Mouse (Mus musculus): ENCODE measurements around the gene Ap1g1. TPM values are rescaled to one million over a fixed set of nuclear protein-coding genes. Genes with fewer than 3 reads are reported as not detected.
"Not testable (repeated sequence)": the region's sequence is repeated elsewhere in the genome, so short reads cannot be mapped to it uniquely, and the experiment has no call there.

The Ap1g1 gene
- total RNA-seq, 2 experiments from 2014 or later: 30.6 to 50.7 TPM

DNA sequence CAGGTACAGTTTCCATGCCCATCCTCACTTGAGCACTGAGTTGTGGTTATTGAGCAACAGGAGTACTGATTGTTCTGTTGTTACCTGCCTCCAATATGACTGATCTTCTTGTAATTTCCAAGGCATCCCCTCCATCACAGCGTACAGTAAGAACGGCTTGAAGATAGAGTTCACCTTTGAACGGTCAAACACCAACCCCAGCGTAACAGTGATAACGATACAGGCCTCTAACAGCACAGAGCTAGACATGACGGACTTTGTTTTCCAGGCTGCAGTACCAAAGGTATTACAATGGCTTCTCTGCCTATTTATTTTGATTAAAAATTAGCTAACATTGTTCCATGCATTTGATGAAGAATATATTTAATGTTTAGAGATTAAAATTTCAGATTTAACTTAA, 77.1 kb downstream of the Ap1g1 start:
- no peak for ATAC-seq (replicated peaks; ENCODE audit: low FRiP score, poor library complexity, severe bottlenecking)

DNA sequence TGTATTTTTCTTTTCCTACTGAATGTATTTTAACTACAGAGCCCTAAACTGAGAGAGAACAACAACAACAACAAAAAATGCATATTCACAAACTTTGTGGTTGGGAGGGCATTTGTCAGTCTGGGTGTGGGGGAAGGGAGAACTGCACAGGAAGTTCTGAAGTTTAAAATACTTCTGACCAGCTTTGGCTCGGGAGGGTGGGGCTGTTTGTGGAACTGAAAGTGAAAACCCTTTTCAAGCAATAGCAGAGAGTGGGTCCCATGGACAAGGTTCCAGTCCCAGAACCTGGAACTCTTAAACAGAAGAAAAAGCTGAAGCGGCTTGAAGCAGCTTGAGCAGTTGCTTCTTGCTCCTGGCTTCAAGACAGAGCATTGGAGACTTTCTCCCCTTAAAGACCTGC, 85.0 kb downstream of the Ap1g1 start:
- ATAC-seq (replicated peaks; ENCODE audit: low FRiP score, poor library complexity, severe bottlenecking): 0 out of 2 replicates have a peak, but pooled peaks have one; percentile 28

DNA sequence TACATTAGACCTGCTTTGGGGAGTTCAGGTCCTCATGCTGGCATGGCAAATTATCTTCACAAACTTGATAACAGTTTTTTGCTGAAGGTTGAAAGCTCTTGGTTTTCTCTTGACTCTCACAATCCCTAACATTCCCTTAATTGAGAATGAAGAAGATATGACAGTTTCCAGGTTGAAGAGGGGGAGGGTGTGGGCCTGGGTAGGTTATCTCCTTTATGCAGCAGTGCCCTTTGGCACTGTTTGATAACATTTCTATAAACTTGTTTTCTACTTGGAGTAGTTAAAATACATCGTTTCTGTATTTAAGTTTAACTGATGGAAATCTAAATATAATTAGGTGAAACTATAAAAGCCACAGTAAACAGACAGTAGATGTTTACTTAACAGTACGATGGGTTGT, 86.4 kb downstream of the Ap1g1 start:
- peak; percentile 67 for ATAC-seq (replicated peaks; ENCODE audit: low FRiP score, poor library complexity, severe bottlenecking)

DNA sequence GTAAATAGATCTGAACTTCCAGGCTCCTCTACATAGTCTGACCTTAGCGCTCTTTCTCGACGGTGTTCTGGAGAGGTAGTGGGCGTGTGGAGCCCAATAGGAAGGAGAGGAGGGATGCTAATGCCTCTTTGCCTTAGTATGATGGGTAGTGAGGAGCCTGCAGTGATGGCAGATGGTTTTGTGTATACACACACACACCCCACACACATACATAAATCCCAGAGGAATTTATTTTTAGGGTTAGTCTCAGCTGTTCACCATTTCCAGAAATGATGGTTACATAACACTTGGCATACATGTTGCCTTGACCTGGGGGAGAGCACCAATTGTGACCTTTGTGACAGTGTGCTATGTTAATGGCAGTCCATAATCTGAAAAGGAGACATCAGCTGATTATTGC, 87.2 kb downstream of the Ap1g1 start:
- peak; percentile 26 for ATAC-seq (replicated peaks; ENCODE audit: low FRiP score, poor library complexity, severe bottlenecking)

DNA sequence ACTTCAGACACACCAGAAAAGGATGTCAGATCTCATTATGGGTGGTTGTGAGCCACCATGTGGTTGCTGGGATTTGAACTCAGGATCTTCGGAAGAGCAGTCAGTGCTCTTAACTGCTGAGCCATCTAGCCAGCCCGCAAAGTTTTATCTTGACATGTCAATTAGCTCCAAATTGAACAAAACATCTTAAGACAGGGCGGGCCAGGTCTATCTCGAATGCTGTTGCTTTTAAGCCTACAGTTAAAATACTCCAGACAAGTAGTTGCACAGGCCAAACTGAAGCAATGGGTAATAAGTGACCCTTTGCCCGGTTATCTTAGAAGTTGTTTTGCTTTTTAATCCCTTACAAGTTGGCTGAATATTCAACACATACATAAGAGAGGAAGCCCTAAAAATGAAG, 88.3 kb downstream of the Ap1g1 start:
- ATAC-seq (replicated peaks; ENCODE audit: low FRiP score, poor library complexity, severe bottlenecking): no peak

DNA sequence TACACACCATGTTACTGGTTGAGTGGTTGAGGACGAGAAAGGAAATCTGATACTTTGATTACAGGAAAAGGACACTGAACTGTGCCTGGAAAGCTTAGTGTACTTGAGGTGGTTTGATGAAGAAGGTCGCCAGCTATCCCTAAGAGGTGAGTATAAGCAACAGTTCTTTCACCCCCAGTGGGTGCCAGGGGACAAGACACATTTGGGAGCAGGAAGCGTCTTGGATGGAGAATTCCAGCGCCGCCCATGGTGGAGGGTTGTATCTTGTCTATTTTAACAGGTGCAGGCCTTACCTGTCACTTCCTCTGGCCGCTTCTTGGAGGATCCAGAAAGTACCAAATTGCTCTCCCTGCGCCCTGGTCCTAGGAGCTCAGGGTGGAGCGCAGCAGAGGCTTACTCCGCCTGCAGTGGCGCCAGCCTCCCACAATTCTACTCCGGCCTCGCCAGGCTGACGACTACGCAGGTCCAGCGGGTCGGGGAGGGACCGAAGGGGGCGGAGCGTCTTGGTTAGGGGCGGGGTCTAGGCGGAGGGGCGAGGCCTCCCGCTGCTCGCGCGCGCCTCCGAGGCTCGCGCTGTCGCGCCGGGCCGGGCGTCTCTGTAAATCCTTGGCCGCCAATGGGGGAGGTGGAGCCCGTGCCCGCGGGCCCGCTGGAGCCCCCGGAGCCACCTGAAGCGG, 89.8 kb downstream of the Ap1g1 start, which contains the start of gene Phlpp2:
Gene Phlpp2 (plus strand): TSS at position 540 of the 677 bp plus-strand sequence.
- peak; percentile 78 for ATAC-seq (replicated peaks; ENCODE audit: low FRiP score, poor library complexity, severe bottlenecking)

DNA sequence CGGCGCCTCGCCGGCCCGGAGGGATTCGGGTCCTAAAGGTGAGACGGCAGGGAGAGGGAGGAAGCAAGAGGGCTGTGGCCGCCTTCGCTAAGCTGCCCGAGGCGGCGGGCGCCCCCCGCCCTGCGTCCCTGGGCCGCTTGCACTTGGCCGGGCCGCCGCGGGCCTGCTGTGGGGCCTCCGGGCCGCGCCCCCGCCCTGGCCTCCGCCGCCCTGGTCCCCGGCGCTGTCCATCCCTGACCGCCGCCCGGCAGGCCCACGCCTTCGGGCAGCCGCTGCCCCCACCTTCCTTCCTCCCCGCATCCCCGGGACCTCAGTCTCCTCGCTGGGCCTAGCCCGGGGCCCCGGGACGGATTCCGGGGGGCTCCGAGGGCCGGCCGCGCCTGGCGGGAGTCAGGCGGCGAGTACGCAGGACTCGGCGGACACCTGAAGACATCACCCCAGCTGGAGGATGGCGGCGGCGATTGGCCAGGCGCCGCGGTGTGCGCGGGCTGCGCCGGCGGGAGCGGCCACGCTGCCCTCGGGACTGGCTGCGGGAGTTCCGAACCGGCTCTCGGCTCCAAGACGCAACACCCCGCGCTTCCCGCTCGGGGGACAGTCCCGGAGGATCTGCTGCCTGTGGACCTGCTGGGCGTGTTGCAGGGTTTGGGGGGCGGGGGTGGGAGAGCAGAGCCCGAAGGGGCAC, 90.5 kb downstream of the Ap1g1 start:
- 0 out of 2 replicates have a peak, but pooled peaks have one; percentile 10 for ATAC-seq (replicated peaks; ENCODE audit: low FRiP score, poor library complexity, severe bottlenecking)

DNA sequence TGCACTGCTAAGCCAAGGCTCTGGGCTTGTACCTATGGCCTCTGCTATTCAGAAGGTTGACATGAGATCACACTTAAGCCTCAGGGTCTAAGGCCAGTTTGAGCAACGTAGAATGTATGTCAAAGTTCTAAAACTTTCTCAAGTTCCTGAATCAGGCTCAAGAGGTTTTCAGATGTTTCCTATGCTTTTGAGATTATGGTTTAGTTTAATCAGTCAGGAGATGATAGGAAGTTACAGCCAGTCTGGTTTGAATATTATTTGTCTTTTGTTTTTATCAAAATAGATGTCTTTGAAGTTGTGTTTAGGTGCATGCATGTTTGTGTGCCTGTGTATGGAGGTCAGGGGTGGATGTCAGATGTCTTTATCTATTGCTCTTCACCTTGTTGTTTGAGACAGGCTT, 92.7 kb downstream of the Ap1g1 start:
- no peak for ATAC-seq (replicated peaks; ENCODE audit: low FRiP score, poor library complexity, severe bottlenecking)

DNA sequence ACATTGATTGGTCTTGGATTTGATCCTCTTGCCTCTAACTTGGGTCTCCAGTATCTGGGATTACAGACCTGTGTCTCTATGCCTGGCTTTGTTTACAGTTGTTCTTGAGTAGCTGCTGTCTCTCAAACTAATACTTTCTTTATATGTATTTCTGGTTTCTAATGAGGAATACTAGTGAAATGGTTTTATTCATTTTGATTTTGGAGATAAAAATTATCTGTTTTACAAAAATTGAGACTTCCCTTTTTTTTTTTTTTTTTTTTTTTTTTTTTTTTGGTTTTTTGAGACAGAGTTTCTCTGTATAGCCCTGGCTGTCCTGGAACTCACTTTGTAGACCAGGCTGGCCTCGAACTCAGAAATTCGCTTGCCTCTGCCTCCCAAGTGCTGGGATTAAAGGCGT, 95.4 kb downstream of the Ap1g1 start:
- not testable (repeated sequence) for ATAC-seq (replicated peaks; ENCODE audit: low FRiP score, poor library complexity, severe bottlenecking)

DNA sequence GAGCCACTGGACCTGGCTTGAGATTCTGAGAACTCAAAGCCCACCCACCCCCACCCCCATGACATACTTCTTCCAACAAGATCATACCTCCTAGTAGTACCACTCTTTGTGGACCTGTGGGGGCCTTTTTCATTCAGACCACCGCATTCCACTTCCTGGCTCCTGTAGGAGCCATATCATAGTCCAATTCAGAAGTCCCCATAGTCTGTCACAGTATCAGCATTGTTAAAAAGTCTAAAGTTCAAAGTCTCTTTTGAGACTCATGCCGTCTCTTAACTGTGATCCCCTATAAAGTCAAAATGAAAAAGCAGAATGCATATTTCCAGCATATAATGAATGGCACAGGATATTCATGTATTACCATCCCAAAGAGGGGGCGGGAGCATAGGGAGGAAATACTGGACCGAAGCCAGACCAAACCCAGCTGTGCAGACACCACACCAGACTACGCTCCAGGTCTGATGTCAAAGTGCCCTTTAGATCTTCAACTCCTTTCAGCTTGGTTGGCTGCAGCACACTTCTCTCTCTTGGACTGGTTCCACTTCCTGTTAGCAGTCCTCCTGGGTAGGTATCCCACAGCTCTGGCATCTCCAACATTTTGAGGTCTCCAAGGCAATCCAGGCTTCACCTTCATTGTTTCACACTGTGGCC, 101.8 kb downstream of the Ap1g1 start:
- no peak for ATAC-seq (replicated peaks; ENCODE audit: low FRiP score, poor library complexity, severe bottlenecking)

DNA sequence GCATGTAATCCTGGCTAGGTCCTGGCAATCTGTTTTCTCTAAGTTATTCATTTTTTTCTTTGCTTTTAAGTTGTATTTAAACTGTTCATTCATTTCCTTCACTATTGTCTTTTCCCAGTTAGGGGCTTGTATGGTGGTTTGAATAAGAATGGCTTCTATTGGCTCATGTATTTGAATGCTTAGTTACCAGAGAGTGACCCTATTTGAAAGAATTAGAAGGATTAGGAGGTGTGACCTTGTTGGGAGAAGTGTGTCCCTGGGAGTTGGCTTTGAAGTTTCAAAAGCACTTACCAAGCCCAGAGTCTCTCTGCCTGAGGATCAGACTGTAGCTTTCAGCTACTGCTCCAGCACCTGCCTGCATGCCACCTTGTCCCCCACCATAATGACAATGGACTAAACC, 106.9 kb downstream of the Ap1g1 start:
- ATAC-seq (replicated peaks; ENCODE audit: low FRiP score, poor library complexity, severe bottlenecking): no peak

DNA sequence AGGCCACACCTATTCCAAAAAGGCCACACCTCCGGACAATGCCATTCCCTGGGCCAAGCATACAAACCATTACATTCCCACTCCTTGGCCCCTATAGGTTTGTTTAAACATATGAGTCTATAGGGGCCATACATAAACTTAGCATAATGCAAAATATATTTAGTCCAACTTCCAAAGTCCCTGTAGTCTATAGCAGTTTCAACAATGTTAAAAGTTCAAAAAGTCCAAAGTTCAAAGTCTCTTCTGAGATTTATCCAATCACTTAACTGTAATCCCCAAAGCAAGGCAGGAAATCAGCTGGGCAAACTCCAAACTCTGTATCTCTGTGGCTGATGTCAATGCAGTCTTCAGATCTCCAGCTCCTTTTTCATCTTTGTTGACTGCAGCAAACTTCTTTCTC, 110.9 kb downstream of the Ap1g1 start:
- ATAC-seq (replicated peaks; ENCODE audit: low FRiP score, poor library complexity, severe bottlenecking): no peak

DNA sequence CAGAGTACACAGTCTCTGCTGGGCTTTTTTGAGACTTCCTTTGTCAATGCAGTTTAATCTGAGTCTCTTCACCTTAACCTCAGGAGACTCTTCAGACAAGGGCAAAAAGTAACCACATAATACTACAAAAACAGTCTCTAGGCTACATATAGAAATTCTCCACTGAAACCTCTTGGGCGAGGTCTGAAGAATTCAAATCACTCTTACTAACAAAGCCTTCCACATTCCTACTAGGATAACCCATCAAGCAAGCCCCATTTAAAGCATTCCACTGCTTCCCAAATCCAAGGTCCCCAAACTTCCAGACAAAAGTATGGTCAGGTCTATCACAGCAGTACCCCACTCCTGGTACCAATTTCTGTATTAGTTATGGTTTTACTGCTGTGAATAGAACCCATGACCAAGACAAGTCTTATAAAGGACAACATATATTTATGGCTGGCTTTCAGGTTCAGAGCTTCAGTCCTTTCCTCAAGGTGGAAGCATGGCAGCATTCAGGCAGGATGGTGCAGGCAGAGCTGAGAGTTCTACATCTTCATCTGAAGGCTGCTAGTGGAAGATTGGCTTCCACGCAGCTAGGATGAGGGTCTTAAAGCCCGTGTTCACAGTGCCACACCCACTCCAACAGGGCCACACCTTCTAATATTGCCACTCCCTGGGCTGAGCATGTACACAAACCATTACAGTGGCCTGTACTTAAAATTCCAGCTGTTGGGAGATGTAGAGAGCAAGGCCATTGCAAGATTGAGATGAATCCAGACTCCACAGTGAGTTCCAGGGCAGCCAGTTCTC, 112.6 kb downstream of the Ap1g1 start:
- ATAC-seq (replicated peaks; ENCODE audit: low FRiP score, poor library complexity, severe bottlenecking): no peak

DNA sequence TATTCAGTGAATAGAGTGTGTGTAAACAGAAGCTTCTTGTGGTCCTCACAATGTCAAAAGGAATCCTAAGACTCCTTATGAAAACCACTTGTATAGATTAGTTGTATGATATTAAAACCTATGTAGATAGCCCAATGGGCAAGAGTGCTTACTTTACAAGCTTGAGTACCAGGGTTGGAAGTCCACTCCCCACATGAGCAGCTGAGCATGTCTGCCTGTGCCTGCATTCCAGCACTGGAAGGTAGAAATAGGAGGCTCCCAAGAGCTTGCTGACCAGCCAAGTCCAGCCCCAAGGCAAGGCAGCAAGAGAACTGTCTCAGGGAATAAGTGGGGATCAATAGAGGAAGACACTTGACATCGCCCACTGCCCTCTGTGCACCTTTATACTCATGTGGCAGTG, 116.3 kb downstream of the Ap1g1 start:
- ATAC-seq (replicated peaks; ENCODE audit: low FRiP score, poor library complexity, severe bottlenecking): no peak

DNA sequence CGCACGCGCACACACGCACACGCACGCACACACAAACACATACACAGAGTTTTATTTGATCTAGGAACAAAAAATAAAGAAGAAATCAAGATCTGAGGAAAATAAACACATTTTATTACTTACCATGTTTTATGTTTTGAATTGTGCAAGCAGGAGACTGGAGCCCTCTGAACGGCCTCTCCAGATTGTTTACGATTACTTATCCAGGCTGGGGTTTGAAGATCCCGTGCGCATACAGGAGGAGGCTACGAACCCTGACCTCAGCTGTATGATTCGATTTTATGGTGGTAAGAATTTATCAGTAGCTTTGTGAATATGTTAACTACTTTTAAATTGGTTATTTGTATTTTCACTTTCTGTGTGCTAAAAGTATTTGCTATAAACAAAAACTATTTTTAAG, 117.0 kb downstream of the Ap1g1 start:
- no peak for ATAC-seq (replicated peaks; ENCODE audit: low FRiP score, poor library complexity, severe bottlenecking)

DNA sequence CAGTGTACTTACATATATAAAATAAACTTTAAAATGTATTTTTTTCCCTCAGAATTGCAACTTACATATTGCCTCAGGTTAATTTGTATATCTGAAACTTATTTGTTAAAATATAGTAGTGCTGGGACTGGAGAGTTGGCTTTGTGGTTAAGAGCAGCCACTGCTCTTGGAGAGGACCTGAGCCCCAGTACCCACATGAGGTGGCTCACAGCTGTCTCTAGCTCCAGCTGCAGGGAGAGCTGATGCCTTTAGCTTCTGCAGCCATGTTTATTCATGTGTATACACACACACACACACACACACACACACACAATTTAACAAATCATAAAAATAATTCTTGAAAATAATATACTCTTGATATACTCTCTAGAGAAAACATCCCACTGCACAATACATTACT, 124.0 kb downstream of the Ap1g1 start:
- no peak for ATAC-seq (replicated peaks; ENCODE audit: low FRiP score, poor library complexity, severe bottlenecking)

DNA sequence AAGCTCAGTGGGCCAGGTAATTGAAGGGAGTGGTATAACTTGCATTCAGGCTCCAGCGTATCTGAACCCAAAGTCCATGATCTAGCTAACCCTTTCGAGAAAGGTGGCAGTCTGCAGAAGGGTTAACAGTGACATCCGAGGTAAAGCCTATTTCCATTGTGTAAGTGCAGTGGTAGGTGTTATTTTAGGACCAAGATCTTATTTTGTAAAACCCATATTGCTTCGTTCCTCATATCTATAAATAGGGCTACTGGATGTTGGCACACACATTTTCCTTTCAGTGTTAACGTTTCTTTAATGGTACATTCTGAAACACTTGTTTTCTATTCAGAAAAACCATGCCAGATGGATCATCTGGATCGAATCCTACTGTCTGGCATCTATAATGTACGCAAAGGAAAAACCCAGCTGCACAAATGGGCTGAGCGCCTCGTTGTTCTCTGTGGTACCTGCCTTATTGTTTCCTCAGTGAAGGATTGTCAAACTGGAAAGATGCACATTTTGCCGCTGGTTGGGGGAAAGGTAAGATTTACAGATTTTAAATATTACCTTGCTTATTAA, 125.6 kb downstream of the Ap1g1 start:
- ATAC-seq (replicated peaks; ENCODE audit: low FRiP score, poor library complexity, severe bottlenecking): no peak

DNA sequence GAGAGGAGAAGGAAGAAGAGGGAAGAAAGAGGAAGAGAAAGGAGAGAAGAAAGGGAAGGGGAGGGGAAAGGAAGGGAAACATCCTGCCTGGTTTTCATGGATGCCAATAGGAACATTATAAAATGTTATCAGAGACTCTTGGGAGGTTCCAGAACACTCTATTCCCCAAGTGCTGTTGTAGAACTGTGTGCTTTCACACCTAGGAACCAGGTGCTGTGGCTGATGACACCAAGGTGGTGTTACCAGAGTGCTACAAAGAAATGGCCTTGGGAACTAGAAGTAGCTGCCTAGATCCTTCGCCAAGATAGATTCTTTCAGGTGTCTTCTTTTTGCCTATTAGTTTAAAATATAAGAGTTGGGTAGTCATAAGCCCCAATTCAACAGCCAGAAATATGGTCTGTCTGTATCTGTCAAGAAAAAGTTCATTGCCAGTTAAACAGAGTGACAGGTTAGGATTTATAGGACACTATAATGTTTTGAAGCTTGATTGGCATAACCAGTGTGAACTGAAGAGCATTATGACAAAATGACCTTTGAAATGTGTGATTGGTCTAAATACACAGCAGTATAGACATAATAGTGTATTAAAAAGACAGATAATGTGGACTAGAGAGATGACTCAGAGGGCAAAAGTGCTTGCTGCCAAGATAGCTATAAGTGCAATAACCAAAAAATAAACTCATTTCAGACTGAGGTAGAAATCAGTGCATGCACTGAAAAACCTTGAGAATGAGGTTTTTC, 126.7 kb downstream of the Ap1g1 start:
- no peak for ATAC-seq (replicated peaks; ENCODE audit: low FRiP score, poor library complexity, severe bottlenecking)

DNA sequence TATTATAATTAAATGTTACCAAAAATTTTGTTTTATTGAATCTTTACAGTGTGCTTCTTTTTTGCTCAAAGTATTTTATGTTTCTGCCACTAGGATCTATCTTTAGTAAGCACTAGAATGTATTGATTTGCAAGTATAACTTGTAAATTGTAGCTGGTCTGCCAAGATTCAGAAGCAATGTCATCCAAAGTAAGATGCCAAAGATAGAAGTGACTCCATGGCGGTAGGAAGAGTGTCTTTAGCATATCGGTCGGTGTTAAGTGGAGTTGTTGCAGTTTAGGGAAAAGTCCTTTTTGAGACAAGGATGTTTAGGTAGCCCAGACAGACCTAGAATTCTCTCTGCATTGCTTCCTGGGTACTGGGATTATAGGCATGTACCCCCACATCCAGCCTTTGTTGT, 128.6 kb downstream of the Ap1g1 start:
- no peak for ATAC-seq (replicated peaks; ENCODE audit: low FRiP score, poor library complexity, severe bottlenecking)

Measured in erythroid progenitor cell, adult 5-6 weeks (primary cell).